Mouse (Mus musculus): ENCODE data around the gene Zkscan16.

GRCm38 (mm10) chr4:58923933-58924332, 19.5 kb upstream of the Zkscan16 start:
- TF ChIP-seq CTCF (IDR thresholded peaks at IDR 0.05; ENCODE audit: borderline replicate concordance, insufficient read depth, low read length) (no peak), POLR2A (IDR thresholded peaks at IDR 0.05; ENCODE audit: low read depth, low read length) (no peak)

All from embryonic fibroblast, embryonic 13.5 days (primary cell).